Mouse (Mus musculus) adrenal gland, postnatal 0 days (tissue): ENCODE measurements around the gene Hccs. TPM values are rescaled to one million over a fixed set of nuclear protein-coding genes. Genes with fewer than 3 reads are reported as not detected.

Source experiments
- polyA plus RNA-seq: library from polyadenylated mRNA; unstranded; fragments of >200 nt; fragmentation: Nextera tagmentation; extraction: Ambion mirVana; gene quantifications from 2 replicates; pipeline ENCODE4 v1.2.1, GENCODE M21; 2015

The Hccs gene
- 23.1 and 33.5 TPM in 2 replicates for polyA plus RNA-seq

GRCm38 (mm10) chrX:169319945-169320667 is at the start of gene Hccs:
Gene Hccs (minus strand): TSS chrX:169320372.

Other genes starting within 250 kb of the Hccs start
- gene Amelx, start 133.2 kb downstream of the Hccs start, polyA plus RNA-seq = not detected in 2 replicates